Mouse (Mus musculus) heart, embryonic 15.5 days (tissue): ENCODE measurements at regions not wholly inside any gene's neighbourhood (a gene's known extent, or its start where the extent isn't known, plus 50 kb on each side); places are given as distances from the start of the nearest gene placed in this dataset.

Experiments used
- ATAC-seq: fragments of 200-750 bp; cut with Nextera tagmentation; replicated peaks from 2 replicates; pipeline ENCODE4 v1.8.0; 2017; ENCODE audit warnings: low read depth, moderate TSS enrichment; ENCODE audit not compliant: insufficient number of reproducible peaks, insufficient read depth, low FRiP score
- H3K27ac ChIP-seq: fragments of 300-500 bp; sonication (generic); 2 replicates; pipeline ENCODE4 v1.5.1; 2015; ENCODE audit warnings: mild to moderate bottlenecking, inconsistent platforms
- H3K27me3 ChIP-seq: fragments of 300-500 bp; sonication (generic); 2 replicates; pipeline ENCODE4 v1.6.1; 2015; ENCODE audit warnings: inconsistent platforms
- H3K36me3 ChIP-seq: fragments of 300-500 bp; sonication (generic); 2 replicates; pipeline ENCODE4 v1.6.1; 2015; ENCODE audit warnings: mild to moderate bottlenecking, inconsistent platforms
- H3K4me1 ChIP-seq: fragments of 300-500 bp; sonication (generic); replicated peaks from 2 replicates; pipeline ENCODE4 v1.6.1; 2015; ENCODE audit warnings: inconsistent platforms
- H3K4me2 ChIP-seq: fragments of 300-500 bp; sonication (generic); 2 replicates; pipeline ENCODE4 v1.6.1; 2015; ENCODE audit warnings: inconsistent platforms, mild to moderate bottlenecking, moderate library complexity
- H3K4me3 ChIP-seq: fragments of 300-500 bp; sonication (generic); 2 replicates; pipeline ENCODE4 v1.5.1; 2015; ENCODE audit warnings: mild to moderate bottlenecking, inconsistent platforms
- H3K9ac ChIP-seq: fragments of 300-500 bp; sonication (generic); 2 replicates; pipeline ENCODE4 v1.6.1; 2015; ENCODE audit warnings: mild to moderate bottlenecking, inconsistent platforms
- H3K9me3 ChIP-seq: fragments of 300-500 bp; sonication (generic); replicated peaks from 2 replicates; pipeline ENCODE4 v1.6.1; 2016; ENCODE audit warnings: inconsistent platforms
- WGBS: fragments of 180-500 bp; shearing (Covaris S2); methylation state at CpG from one replicate; pipeline ENCODE4 v1.1.7; 2015; ENCODE audit warnings: mixed read lengths; 5-methylcytosine and 5-hydroxymethylcytosine counted together

- Histone ChIP-seq H3K9ac (no peak overlapping the region), H3K4me1 (no peaks in the 10 kb centered on the region), H3K27me3 (no peaks in the 10 kb centered on the region), H3K9me3 (no peaks in the 10 kb centered on the region), H3K27ac (no peak overlapping the region), H3K4me2 (no peak overlapping the region), H3K4me3 (no peak overlapping the region), H3K36me3 (no peaks in the 10 kb centered on the region)
- WGBS, result 75% methylated on average over 1 of the region's 1 CpGs
- ATAC-seq, result no peak
Measured at GRCm38 (mm10) chr9:47469576-47469975, 60.4 kb upstream of the Cadm1 start.

DNA sequence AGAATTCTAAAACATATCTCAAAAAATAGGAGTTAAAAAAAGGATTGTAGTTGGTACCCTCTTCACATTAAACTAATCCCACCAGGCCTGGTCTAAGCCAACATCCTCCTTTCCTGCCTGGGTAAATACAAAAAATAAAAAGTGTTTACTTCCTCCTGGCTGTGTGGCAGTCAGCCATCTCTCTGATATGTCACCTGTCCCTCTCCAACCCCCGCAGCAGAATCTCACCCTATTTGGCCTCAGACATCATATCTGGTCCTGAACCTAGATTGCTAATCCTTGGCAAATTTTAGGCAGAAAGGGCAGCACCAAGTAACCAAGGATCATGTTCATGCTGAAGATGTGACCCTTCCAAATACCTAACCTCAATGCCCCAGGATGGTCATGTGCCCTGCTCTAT, 59.2 kb upstream of the Cadm1 start:
- 50% methylated on average over 1 of the region's 1 CpGs for WGBS
- H3K27ac ChIP-seq, result no peak overlapping the region
- H3K4me3 ChIP-seq, result no peak overlapping the region
- H3K36me3 ChIP-seq, result no peaks in the 10 kb centered on the region
- no peaks in the 10 kb centered on the region for H3K27me3 ChIP-seq
- no peaks in the 10 kb centered on the region for H3K4me1 ChIP-seq
- H3K9ac ChIP-seq, result no peak overlapping the region
- no peaks in the 10 kb centered on the region for H3K9me3 ChIP-seq
- no peak overlapping the region for H3K4me2 ChIP-seq
- no peak for ATAC-seq

DNA sequence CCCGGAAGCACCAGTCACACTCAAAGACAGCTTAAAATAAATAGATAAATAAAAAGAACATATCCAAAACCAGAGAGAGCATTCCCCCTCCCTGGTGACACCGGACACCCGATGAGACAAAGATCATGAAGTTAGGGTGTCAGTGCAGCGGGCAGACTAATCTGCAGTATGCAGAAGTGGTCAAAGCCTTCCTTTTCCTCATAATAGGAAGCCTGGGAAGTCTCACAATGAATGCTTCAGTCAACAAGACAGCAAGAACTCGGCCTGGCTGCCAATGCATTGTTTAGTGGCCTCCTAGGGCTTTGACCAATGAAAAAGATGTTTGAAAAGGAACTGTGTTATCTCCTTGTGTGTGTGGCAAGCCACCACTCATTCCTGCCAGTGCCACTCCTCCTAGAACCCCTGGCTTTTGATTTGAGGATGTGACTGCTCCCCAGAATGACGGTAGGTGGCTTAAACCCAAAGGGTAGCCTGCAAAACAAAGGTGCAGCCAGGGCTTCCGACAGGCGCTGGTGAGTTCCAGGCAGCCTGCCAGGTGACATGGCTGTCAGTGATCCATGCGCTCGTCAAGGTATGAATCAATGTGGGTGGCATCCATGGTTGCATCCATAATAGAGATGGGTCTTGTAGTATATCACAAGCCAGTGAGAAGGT, 58.1 kb upstream of the Cadm1 start:
- Histone ChIP-seq H3K9ac (no peak overlapping the region), H3K36me3 (no peaks in the 10 kb centered on the region), H3K4me2 (no peak overlapping the region), H3K9me3 (no peaks in the 10 kb centered on the region), H3K4me3 (no peak overlapping the region), H3K27ac (0 out of 2 replicates have a peak overlapping the region, but pooled peaks have one; percentile 2), H3K4me1 (no peaks in the 10 kb centered on the region), H3K27me3 (no peaks in the 10 kb centered on the region)
- WGBS, result 37% methylated on average over 10 of the region's 10 CpGs
- peak; percentile 66; the same call in 1 of the 2 replicates for ATAC-seq

- H3K4me1 ChIP-seq, result no peaks in the 10 kb centered on the region
- H3K4me2 ChIP-seq, result no peak overlapping the region
- no peak for ATAC-seq
- H3K27me3 ChIP-seq, result no peaks in the 10 kb centered on the region
- H3K4me3 ChIP-seq, result no peak overlapping the region
- WGBS, result 76% methylated on average over 5 of the region's 5 CpGs
- H3K27ac ChIP-seq, result no peak overlapping the region
- no peaks in the 10 kb centered on the region for H3K36me3 ChIP-seq
- H3K9ac ChIP-seq, result no peak overlapping the region
- H3K9me3 ChIP-seq, result no peaks in the 10 kb centered on the region
Measured at GRCm38 (mm10) chr9:47473776-47474365, 56.1 kb upstream of the Cadm1 start.

GRCm38 (mm10) chr9:47474776-47475175, 55.2 kb upstream of the Cadm1 start:
- Histone ChIP-seq H3K36me3 (no peaks in the 10 kb centered on the region), H3K4me3 (no peak overlapping the region), H3K27me3 (no peaks in the 10 kb centered on the region), H3K9me3 (no peaks in the 10 kb centered on the region), H3K27ac (no peak overlapping the region), H3K4me2 (no peak overlapping the region), H3K9ac (no peak overlapping the region), H3K4me1 (no peaks in the 10 kb centered on the region)
- no peak for ATAC-seq
- WGBS, result 47% methylated on average over 5 of the region's 5 CpGs

DNA sequence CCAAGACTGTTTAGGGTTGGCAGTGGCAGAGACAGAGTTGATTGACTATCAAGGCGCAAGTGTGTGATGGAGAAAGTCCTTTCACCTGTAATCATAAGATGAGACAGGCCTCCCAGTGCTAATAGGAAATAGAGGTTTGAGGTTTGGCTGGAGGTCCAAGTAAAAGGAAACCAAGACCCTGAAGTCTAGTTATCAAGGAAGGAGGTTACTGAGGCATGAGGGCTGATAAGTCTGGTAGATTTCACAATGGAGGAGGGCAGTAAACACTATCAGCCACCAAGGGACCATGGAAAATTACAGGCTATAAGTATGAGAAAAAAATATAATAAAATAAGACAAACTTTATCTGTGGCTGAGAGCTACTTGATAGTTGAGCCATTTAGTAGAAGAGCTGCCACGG, 52.1 kb upstream of the Cadm1 start:
- Histone ChIP-seq H3K4me1 (no peaks in the 10 kb centered on the region), H3K9ac (no peak overlapping the region), H3K36me3 (no peaks in the 10 kb centered on the region), H3K27ac (no peak overlapping the region), H3K4me2 (no peak overlapping the region), H3K27me3 (no peaks in the 10 kb centered on the region), H3K9me3 (no peaks in the 10 kb centered on the region), H3K4me3 (no peak overlapping the region)
- no peak for ATAC-seq
- 85% methylated on average over 2 of the region's 2 CpGs for WGBS
